In the genomic region with DNA sequence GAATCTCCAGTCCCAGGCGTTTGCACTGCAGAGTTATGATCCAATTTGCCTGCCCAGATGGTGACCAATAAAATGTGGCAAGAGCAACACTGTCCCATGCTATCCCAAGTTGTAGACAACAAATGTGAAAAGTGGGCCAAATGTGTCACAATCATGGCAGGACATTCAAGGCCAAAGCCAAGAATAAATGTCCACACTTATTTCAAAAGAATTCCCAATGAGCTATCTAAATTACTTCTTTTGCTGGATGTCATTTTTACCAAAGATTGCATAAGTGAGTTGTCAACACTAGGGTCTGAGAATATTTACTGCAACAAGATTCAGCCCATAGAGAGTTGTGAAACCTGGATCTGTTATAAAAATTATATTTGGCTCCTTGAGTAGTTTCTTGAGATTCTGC, we compare ENCODE assay signal across 17 mouse cellular contexts.
DNase-seq lines count a peak whose midpoint lies in the region.
"Had no signal": no experiment of that assay in that cellular context is flagged by ENCODE, and none has a peak within 500 bp of the region (broad histone marks: within the 10 kb centered on the region; RNA-seq: fewer than 3 reads in every experiment).

No protein-coding gene starts in this region.

- DNase-seq in adrenal gland, adult 2 months, result peak; percentile 37
- no peak for DNase-seq in adrenal gland, postnatal 25 days
- DNase-seq in heart, adult 8-10 months (ENCODE audit: low spot score), result peak; percentile 21
- no peak for DNase-seq in heart, embryonic 10.5 days (ENCODE audit: low spot score)
- peak; percentile 2 to 20 for DNase-seq in gastrocnemius, adult 8-10 months (ENCODE audit: low spot score in 2 of 2)
- DNase-seq in lung, postnatal 14 days, result peak; percentile 15
- no peak for DNase-seq in layer of hippocampus, postnatal 36 days
- DNase-seq in layer of hippocampus, adult 9-11 months, result no peak
- DNase-seq: cerebellum, adult 2 months; retina, postnatal 1 day; thymus, postnatal 14 days had no signal

- no peaks in the 10 kb centered on the region for H3K4me1 ChIP-seq in heart, embryonic 10.5 days
- H3K4me1 ChIP-seq: embryonic facial prominence, embryonic 15.5 days; forebrain, embryonic 13.5 days; limb, embryonic 13.5 days; liver, embryonic 15.5 days; neural tube, embryonic 13.5 days had no signal

- H3K4me3 ChIP-seq in heart, embryonic 10.5 days, result no peak overlapping the region
- H3K4me3 ChIP-seq: embryonic facial prominence, embryonic 15.5 days; forebrain, embryonic 13.5 days; limb, embryonic 13.5 days; liver, embryonic 15.5 days; neural tube, embryonic 13.5 days had no signal

- no peaks in the 10 kb centered on the region for H3K36me3 ChIP-seq in heart, embryonic 10.5 days
- H3K36me3 ChIP-seq: embryonic facial prominence, embryonic 15.5 days; limb, embryonic 13.5 days; liver, embryonic 15.5 days; neural tube, embryonic 13.5 days had no signal

- H3K27ac ChIP-seq in heart, embryonic 10.5 days, result no peak overlapping the region
- H3K27ac ChIP-seq: embryonic facial prominence, embryonic 15.5 days; forebrain, embryonic 13.5 days; limb, embryonic 13.5 days; liver, embryonic 15.5 days; neural tube, embryonic 13.5 days had no signal

- no peaks in the 10 kb centered on the region for H3K9me3 ChIP-seq in heart, embryonic 10.5 days
- H3K9me3 ChIP-seq: embryonic facial prominence, embryonic 15.5 days; forebrain, embryonic 13.5 days; limb, embryonic 13.5 days; liver, embryonic 15.5 days; neural tube, embryonic 13.5 days had no signal

- WGBS in heart, embryonic 10.5 days, result 55% methylated on average over 1 of the region's 1 CpGs

- no peaks in the 10 kb centered on the region for H3K27me3 ChIP-seq in heart, embryonic 10.5 days (ENCODE audit: insufficient read depth, poor library complexity, severe bottlenecking)
- H3K27me3 ChIP-seq: CH12.LX; embryonic facial prominence, embryonic 15.5 days; forebrain, embryonic 13.5 days; limb, embryonic 13.5 days; liver, embryonic 15.5 days; neural tube, embryonic 13.5 days had no signal

Comparison
In these comparisons a context has a peak if more than half of its experiments do, and no peak if none do; other contexts are left out.
1. DNase-seq: peak in adrenal gland, adult 2 months (single experiment), heart, adult 8-10 months (single experiment), gastrocnemius, adult 8-10 months (2 of 2) and lung, postnatal 14 days (single experiment); none in adrenal gland, postnatal 25 days (single experiment), heart, embryonic 10.5 days (single experiment), layer of hippocampus, postnatal 36 days (0 of 2) and layer of hippocampus, adult 9-11 months (single experiment).